ENCODE assay signal across 24 mouse cellular contexts in the genomic region with DNA sequence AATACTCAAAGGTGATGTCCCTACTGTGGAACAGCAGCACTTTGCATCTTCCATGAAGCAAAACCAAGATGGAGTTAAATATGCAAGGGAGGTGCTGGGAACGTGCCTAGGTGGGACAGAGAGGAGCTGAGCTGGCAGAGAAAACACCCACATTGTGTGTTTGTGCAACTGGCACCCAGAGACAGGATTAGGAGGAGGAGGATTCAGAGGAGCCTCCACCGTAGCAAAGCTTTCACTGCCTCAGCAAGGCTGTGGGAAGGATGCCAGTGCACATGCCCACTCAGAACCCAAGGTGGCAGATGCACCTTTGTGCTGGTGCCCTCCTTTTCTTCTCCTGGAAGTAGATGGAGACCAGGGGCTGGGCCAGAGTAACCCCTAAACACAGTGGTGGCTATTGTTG. TPM values are rescaled to one million over a fixed set of nuclear protein-coding genes. Genes with fewer than 3 reads are reported as not detected.
DNase-seq lines count a peak whose midpoint lies in the region; ATAC-seq lines count a peak whose summit lies in the region.
"Had no signal": no experiment of that assay in that cellular context is flagged by ENCODE, and none has a peak within 500 bp of the region (broad histone marks: within the 10 kb centered on the region; RNA-seq: fewer than 3 reads in every experiment).

No protein-coding gene starts in this region.

- whole genome bisulfite sequencing in liver, embryonic 11.5 days, result 82% methylated on average over 2 of the region's 2 CpGs

- H3K9ac ChIP-seq in liver, embryonic 11.5 days (ENCODE audit: low read depth, low read length), result no peak overlapping the region
- H3K9ac ChIP-seq: embryonic facial prominence, embryonic 12.5 days; forebrain, embryonic 15.5 days; heart, embryonic 13.5 days; hindbrain, embryonic 14.5 days; kidney, embryonic 15.5 days; liver, embryonic 12.5 days; midbrain, embryonic 15.5 days had no signal

- H3K9me3 ChIP-seq in liver, embryonic 11.5 days (ENCODE audit: control insufficient read depth, low read length), result no peaks in the 10 kb centered on the region
- H3K9me3 ChIP-seq: embryonic facial prominence, embryonic 12.5 days; forebrain, embryonic 15.5 days; heart, embryonic 13.5 days; kidney, embryonic 15.5 days; liver, embryonic 12.5 days; megakaryocyte, embryonic 14.5 days; midbrain, embryonic 15.5 days had no signal

- peak; percentile 63 for DNase-seq in heart, adult 11 months
- no peak for DNase-seq in heart, postnatal 25 days (ENCODE audit: low spot score)
- DNase-seq in left cerebral cortex, adult 11 months (ENCODE audit: low spot score), result peak; percentile 22
- DNase-seq in left cerebral cortex, postnatal 14 days (ENCODE audit: low spot score in 2 of 2), result peak; percentile 34 to 48
- DNase-seq in right cerebral cortex, postnatal 25 days, result peak; percentile 56
- DNase-seq in liver, embryonic 11.5 days (ENCODE audit: low spot score), result no peak
- no peak for DNase-seq in retina, postnatal 1 day
- DNase-seq: adrenal gland, adult 2 months; B cell, adult 2 months; cerebellum, adult 9-11 months; gastrocnemius, postnatal 10 days; heart, adult 18-20 months; heart, postnatal 36 days; lung, adult 2 months had no signal

- no peak overlapping the region for H3K4me3 ChIP-seq in liver, embryonic 11.5 days (ENCODE audit: low read depth, low read length)
- H3K4me3 ChIP-seq: embryonic facial prominence, embryonic 12.5 days; forebrain, embryonic 15.5 days; heart, embryonic 13.5 days; kidney, embryonic 15.5 days; liver, embryonic 12.5 days; megakaryocyte, embryonic 14.5 days; midbrain, embryonic 15.5 days; myocyte had no signal

- H3K4me1 ChIP-seq in liver, embryonic 11.5 days (replicated peaks; ENCODE audit: control insufficient read depth, insufficient read depth, low read length), result peaks cover under 1% of the 10 kb centered on the region; the same call in 1 of the 2 replicates
- H3K4me1 ChIP-seq: embryonic facial prominence, embryonic 12.5 days; forebrain, embryonic 15.5 days; heart, embryonic 13.5 days; kidney, embryonic 15.5 days; liver, embryonic 12.5 days; midbrain, embryonic 15.5 days had no signal

- H3K27ac ChIP-seq in liver, embryonic 11.5 days (ENCODE audit: low read depth, low read length), result no peak overlapping the region
- H3K27ac ChIP-seq: embryonic facial prominence, embryonic 12.5 days; forebrain, embryonic 15.5 days; heart, embryonic 13.5 days; hindbrain, embryonic 14.5 days; kidney, embryonic 15.5 days; liver, embryonic 12.5 days; midbrain, embryonic 15.5 days had no signal

- no peaks in the 10 kb centered on the region for H3K27me3 ChIP-seq in liver, embryonic 11.5 days (replicated peaks; ENCODE audit: control insufficient read depth, insufficient read depth, low read length)
- H3K27me3 ChIP-seq: embryonic facial prominence, embryonic 12.5 days; forebrain, embryonic 15.5 days; heart, embryonic 13.5 days; kidney, embryonic 15.5 days; liver, embryonic 12.5 days; megakaryocyte, embryonic 14.5 days; midbrain, embryonic 15.5 days had no signal

- intact Hi-C loops in heart, postnatal 25 days (cut with DNase I), result no loop called here
- intact Hi-C loops in left cerebral cortex, postnatal 14 days (cut with DNase I), result loop anchor here (2.0 to 5.0 kb wide), 2 partner anchors 51 to 177 kb away; a partner anchor contains a TSS

- no peak for ATAC-seq in liver, embryonic 11.5 days (replicated peaks; ENCODE audit: low FRiP score)
- ATAC-seq: forebrain, embryonic 15.5 days; intestine, embryonic 16.5 days; liver, embryonic 12.5 days; midbrain, embryonic 15.5 days had no signal

- H3K4me2 ChIP-seq in liver, embryonic 11.5 days, result no peak overlapping the region
- H3K4me2 ChIP-seq: embryonic facial prominence, embryonic 12.5 days; forebrain, embryonic 15.5 days; heart, embryonic 13.5 days; hindbrain, embryonic 14.5 days; kidney, embryonic 15.5 days; liver, embryonic 12.5 days; midbrain, embryonic 15.5 days had no signal

- peaks cover 3% of the 10 kb centered on the region; the same call in 1 of the 2 replicates for H3K36me3 ChIP-seq in liver, embryonic 11.5 days (ENCODE audit: control insufficient read depth, insufficient read depth, low read length)

RNA-seq across cellular contexts. Expression of a gene that starts 40.3 kb away (rescaled TPM):
- total RNA-seq in heart, postnatal 25 days (2021), result 10 to 100 TPM; 31.2 to 37.8 TPM
- 1 to 10 TPM; 8.1 to 8.9 TPM for total RNA-seq in left cerebral cortex, postnatal 14 days (2021)
- polyA plus RNA-seq in liver, embryonic 11.5 days (2014; fragmentation: Nextera tagmentation; extraction: Ambion mirVana), result 41.7 and 42.2 TPM in 2 replicates

Comparison
In these comparisons a context has a peak if more than half of its experiments do, and no peak if none do; other contexts are left out.
1. DNase-seq: peak in heart, adult 11 months (single experiment), left cerebral cortex, adult 11 months (single experiment), left cerebral cortex, postnatal 14 days (2 of 2) and right cerebral cortex, postnatal 25 days (single experiment); none in heart, postnatal 25 days (single experiment), liver, embryonic 11.5 days (single experiment) and retina, postnatal 1 day (single experiment).